Mouse (Mus musculus): ENCODE data around the gene Uba6. TPM values are rescaled to one million over a fixed set of nuclear protein-coding genes. Genes with fewer than 3 reads are reported as not detected.

Uba6 gene
- 28.9 and 36.0 TPM in 2 replicates for total RNA-seq (2012; rRNA removed)

DNA sequence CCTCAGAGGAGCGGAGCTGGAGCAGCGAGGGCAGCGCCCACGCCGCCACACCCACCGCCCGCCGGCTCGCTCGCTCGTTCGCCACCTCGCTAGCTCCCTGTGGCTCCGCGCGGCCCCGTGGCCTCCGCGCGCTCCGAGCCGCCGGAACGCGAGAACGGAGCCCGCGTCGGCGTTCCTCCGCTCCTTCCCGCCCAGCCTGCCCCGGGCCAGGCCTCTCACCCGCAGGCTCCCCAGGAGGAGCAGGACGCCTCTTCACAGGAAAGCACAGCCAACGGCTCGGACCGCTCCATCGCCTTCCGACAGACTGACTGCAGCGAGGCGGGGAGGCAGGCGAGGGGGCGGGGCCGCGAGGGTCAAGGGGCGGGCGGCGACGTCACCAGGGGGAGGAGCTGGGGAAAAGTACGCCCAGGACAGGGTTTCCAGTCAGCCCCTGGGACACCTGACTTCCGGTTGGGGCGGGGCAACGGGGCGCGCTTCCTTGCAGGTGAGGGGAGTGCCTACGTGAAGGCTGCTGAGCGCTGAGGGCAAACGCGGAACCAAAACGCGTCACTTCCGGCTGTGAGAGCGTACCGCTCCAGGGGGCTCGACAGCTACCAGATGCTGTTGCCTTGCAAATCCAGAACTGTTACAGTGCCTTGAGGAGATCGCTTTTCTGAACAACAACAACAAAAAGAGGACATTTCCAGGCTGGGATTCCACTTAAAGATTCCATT is at the start of gene Uba6:
Gene Uba6, minus strand, starts transcription at position 355 of the 713 bp plus-strand sequence.
- in situ Hi-C loops (cut with MboI; ENCODE audit: low sequenced_read_pairs in 2 of 2, unreplicated experiment in 2 of 2), result no loop called here
- H3K36me3 ChIP-seq (ENCODE audit: control insufficient read depth, insufficient read depth, low read length, poor library complexity, severe bottlenecking), result peaks cover 1% of the 10 kb centered on the region; the same call in 1 of the 2 replicates
- no peaks in the 10 kb centered on the region for H3K9me3 ChIP-seq (ENCODE audit: control insufficient read depth, insufficient read depth, low read depth, low read length)

DNA sequence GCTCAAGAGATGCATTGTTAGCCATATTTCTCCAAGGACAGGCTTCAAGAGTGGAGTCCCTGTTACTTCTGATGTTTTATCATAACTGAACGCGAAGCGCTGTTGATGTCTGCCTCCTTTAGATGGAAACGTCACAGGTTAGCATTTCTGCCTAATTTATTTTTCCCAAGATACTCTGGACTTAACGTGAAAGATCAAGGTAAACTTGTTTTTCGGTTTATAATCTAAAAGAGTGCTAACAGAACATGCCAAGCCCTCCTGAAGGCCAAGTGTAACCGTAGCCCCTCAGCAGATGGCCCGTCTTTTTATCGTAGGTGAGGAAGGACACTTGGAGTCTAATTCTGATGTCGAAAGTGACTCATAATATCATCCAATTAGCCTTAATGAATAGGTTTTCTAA is 25.2 kb upstream of the Uba6 start, which contains the start of gene Gnrhr:
Gene Gnrhr, minus strand, starts transcription at position 101 of the 400 bp plus-strand sequence.
- in situ Hi-C loops (cut with MboI; ENCODE audit: low sequenced_read_pairs in 2 of 2, unreplicated experiment in 2 of 2), result loop anchor here in 1 of 2 experiments (10.0 kb wide), 1 partner anchor 217 kb away; no protein-coding TSS in a partner anchor
- no peak for DNase-seq (ENCODE audit: low read depth, low spot score)
- TF ChIP-seq ZNF384 (IDR thresholded peaks at IDR 0.05; ENCODE audit: low read depth, low read length), result no peak
- no peak for TF ChIP-seq ZC3H11A (IDR thresholded peaks at IDR 0.05; ENCODE audit: borderline replicate concordance, low read depth, low read length)
- TF ChIP-seq HCFC1 (IDR thresholded peaks at IDR 0.05; ENCODE audit: borderline replicate concordance, insufficient read depth, low read length), result no peak
- TF ChIP-seq MAFK (IDR thresholded peaks at IDR 0.05; ENCODE audit: insufficient read depth, low read depth, low read length), result no peak
- no peak for TF ChIP-seq CHD2 (IDR thresholded peaks at IDR 0.05; ENCODE audit: low read depth, low read length)
- H3K9me3 ChIP-seq (ENCODE audit: control insufficient read depth, insufficient read depth, low read depth, low read length), result no peaks in the 10 kb centered on the region
- H3K4me3 ChIP-seq (ENCODE audit: insufficient read depth in 1 of 2, low read depth in 1 of 2, low read length in 2 of 2, poor library complexity in 1 of 2, severe bottlenecking in 1 of 2), result no peak within 1 kb of the TSS
- H3K9ac ChIP-seq (ENCODE audit: insufficient read depth, low read depth, low read length, poor library complexity, severe bottlenecking), result no peak within 1 kb of the TSS
- no peaks in the 10 kb centered on the region for H3K4me1 ChIP-seq (ENCODE audit: control insufficient read depth in 2 of 2, insufficient read depth in 2 of 2, low read length in 2 of 2, poor library complexity in 1 of 2)
- H3K27ac ChIP-seq (ENCODE audit: insufficient read depth, low read depth, low read length, poor library complexity, severe bottlenecking), result no peak within 1 kb of the TSS
- no peaks in the 10 kb centered on the region for H3K36me3 ChIP-seq (ENCODE audit: control insufficient read depth, insufficient read depth, low read length, poor library complexity, severe bottlenecking)

More for the DNA sequence above, at the start of gene Uba6:
- peaks cover 0 to 2% of the 10 kb centered on the region in 2 experiments; a peak in 1 of 4 replicates for H3K4me1 ChIP-seq (ENCODE audit: control insufficient read depth in 2 of 2, insufficient read depth in 2 of 2, low read length in 2 of 2, poor library complexity in 1 of 2)
- H3K27ac ChIP-seq (ENCODE audit: insufficient read depth, low read depth, low read length, poor library complexity, severe bottlenecking), result peak within 1 kb of the TSS; percentile 75
- peak; percentile 98 for DNase-seq (ENCODE audit: low read depth, low spot score)
- peak within 1 kb of the TSS; percentile 90 for H3K9ac ChIP-seq (ENCODE audit: insufficient read depth, low read depth, low read length, poor library complexity, severe bottlenecking)
- TF ChIP-seq CHD2 (IDR thresholded peaks at IDR 0.05; ENCODE audit: low read depth, low read length), result no peak
- 0 out of 2 replicates have a peak, but pooled peaks have one; percentile 43 for TF ChIP-seq HCFC1 (IDR thresholded peaks at IDR 0.05; ENCODE audit: borderline replicate concordance, insufficient read depth, low read length)
- H3K4me3 ChIP-seq (ENCODE audit: insufficient read depth in 1 of 2, low read depth in 1 of 2, low read length in 2 of 2, poor library complexity in 1 of 2, severe bottlenecking in 1 of 2), result peak within 1 kb of the TSS; percentile 71 to 88

DNA sequence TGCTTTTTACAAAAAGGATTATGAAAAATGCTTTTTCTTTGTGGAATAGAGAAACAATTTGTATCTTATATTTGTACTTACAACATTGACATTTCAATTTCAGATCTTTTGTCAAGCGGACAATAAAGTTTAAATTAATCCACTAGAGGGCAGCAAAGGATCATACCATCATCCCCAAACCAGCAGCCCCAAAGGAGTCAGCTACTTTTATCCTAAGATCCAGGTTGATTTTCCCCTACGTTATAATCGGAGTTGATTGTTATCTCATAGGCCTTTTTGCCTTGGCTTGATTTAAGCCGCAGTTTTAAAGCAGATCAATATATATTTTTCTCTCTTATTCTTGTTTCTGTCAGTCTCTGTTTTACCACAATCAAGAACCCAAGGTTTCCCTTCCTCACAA is 18.8 kb upstream of the Uba6 start:
- in situ Hi-C loops (cut with MboI; ENCODE audit: low sequenced_read_pairs in 2 of 2, unreplicated experiment in 2 of 2), result loop anchor here in 1 of 2 experiments (10.0 kb wide), 1 partner anchor 223 kb away; no protein-coding TSS in a partner anchor
- TF ChIP-seq ZC3H11A (IDR thresholded peaks at IDR 0.05; ENCODE audit: borderline replicate concordance, low read depth, low read length) (peak; percentile 52; the same call in 1 of the 2 replicates), ZNF384 (IDR thresholded peaks at IDR 0.05; ENCODE audit: low read depth, low read length) (no peak), HCFC1 (IDR thresholded peaks at IDR 0.05; ENCODE audit: borderline replicate concordance, insufficient read depth, low read length) (no peak)
- peak; percentile 48 for DNase-seq (ENCODE audit: low read depth, low spot score)
- no peaks in the 10 kb centered on the region for H3K36me3 ChIP-seq (ENCODE audit: control insufficient read depth, insufficient read depth, low read length, poor library complexity, severe bottlenecking)
- no peak overlapping the region for H3K9ac ChIP-seq (ENCODE audit: insufficient read depth, low read depth, low read length, poor library complexity, severe bottlenecking)
- H3K9me3 ChIP-seq (ENCODE audit: control insufficient read depth, insufficient read depth, low read depth, low read length), result no peaks in the 10 kb centered on the region
- no peak overlapping the region for H3K4me3 ChIP-seq (ENCODE audit: insufficient read depth in 1 of 2, low read depth in 1 of 2, low read length in 2 of 2, poor library complexity in 1 of 2, severe bottlenecking in 1 of 2)
- no peak overlapping the region for H3K27ac ChIP-seq (ENCODE audit: insufficient read depth, low read depth, low read length, poor library complexity, severe bottlenecking)
- H3K4me1 ChIP-seq (ENCODE audit: control insufficient read depth in 2 of 2, insufficient read depth in 2 of 2, low read length in 2 of 2, poor library complexity in 1 of 2), result peaks cover 2% of the 10 kb centered on the region in 2 experiments; a peak in 2 of 4 replicates

DNA sequence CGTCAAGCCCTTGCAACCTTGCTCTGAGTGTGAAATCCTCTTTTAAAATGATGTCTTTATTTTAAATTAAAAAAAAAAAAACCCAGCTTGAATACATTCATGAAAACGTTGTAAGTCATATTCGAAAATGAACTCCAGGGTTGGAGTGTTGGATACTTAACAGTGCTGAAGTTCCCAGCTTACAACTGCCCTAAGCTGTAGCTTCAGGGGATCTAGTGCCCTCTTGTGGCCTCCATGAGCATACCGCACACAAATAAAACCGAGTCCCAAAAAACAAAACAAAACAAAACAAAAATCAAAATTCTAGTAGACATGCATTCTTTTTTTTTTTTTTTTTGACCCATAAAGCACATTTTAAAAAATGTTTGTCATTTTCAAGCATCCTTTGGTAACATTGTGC is 18.2 kb upstream of the Uba6 start:
- peak; percentile 48 for DNase-seq (ENCODE audit: low read depth, low spot score)
- TF ChIP-seq MAFK (IDR thresholded peaks at IDR 0.05; ENCODE audit: insufficient read depth, low read depth, low read length) (no peak), HCFC1 (IDR thresholded peaks at IDR 0.05; ENCODE audit: borderline replicate concordance, insufficient read depth, low read length) (no peak), CHD2 (IDR thresholded peaks at IDR 0.05; ENCODE audit: low read depth, low read length) (no peak), ZC3H11A (IDR thresholded peaks at IDR 0.05; ENCODE audit: borderline replicate concordance, low read depth, low read length) (no peak), ZNF384 (IDR thresholded peaks at IDR 0.05; ENCODE audit: low read depth, low read length) (no peak)
- H3K4me1 ChIP-seq (ENCODE audit: control insufficient read depth in 2 of 2, insufficient read depth in 2 of 2, low read length in 2 of 2, poor library complexity in 1 of 2), result peaks cover 2% of the 10 kb centered on the region in 2 experiments; a peak in 2 of 4 replicates
- in situ Hi-C loops (cut with MboI; ENCODE audit: low sequenced_read_pairs in 2 of 2, unreplicated experiment in 2 of 2), result loop anchor here in 1 of 2 experiments (10.0 kb wide), 1 partner anchor 224 kb away; no protein-coding TSS in a partner anchor
- no peak overlapping the region for H3K27ac ChIP-seq (ENCODE audit: insufficient read depth, low read depth, low read length, poor library complexity, severe bottlenecking)
- H3K9me3 ChIP-seq (ENCODE audit: control insufficient read depth, insufficient read depth, low read depth, low read length), result no peaks in the 10 kb centered on the region
- H3K4me3 ChIP-seq (ENCODE audit: insufficient read depth in 1 of 2, low read depth in 1 of 2, low read length in 2 of 2, poor library complexity in 1 of 2, severe bottlenecking in 1 of 2), result no peak overlapping the region
- no peak overlapping the region for H3K9ac ChIP-seq (ENCODE audit: insufficient read depth, low read depth, low read length, poor library complexity, severe bottlenecking)
- no peaks in the 10 kb centered on the region for H3K36me3 ChIP-seq (ENCODE audit: control insufficient read depth, insufficient read depth, low read length, poor library complexity, severe bottlenecking)
